Mouse (Mus musculus): ENCODE measurements at regions not wholly inside any gene's neighbourhood (a gene's known extent, or its start where the extent isn't known, plus 50 kb on each side); places are given as distances from the start of the nearest gene placed in this dataset.

GRCm38 (mm10) chr6:31334086-31334485, 64.4 kb upstream of the Mkln1 start:
- TF ChIP-seq CTCF (IDR thresholded peaks at IDR 0.05; ENCODE audit: borderline replicate concordance, control insufficient read depth, extremely low read depth, insufficient read depth, low read length, poor library complexity) (no peak), POLR2A (IDR thresholded peaks at IDR 0.05; ENCODE audit: control insufficient read depth, extremely low read depth, insufficient read depth, low read length, poor library complexity) (no peak)

All from thymus, adult 2 months (tissue).